Mouse (Mus musculus) bone marrow macrophage, adult 2 months (primary cell): ENCODE measurements at regions not wholly inside any gene's neighbourhood (a gene's known extent, or its start where the extent isn't known, plus 50 kb on each side); places are given as distances from the start of the nearest gene placed in this dataset.

ENCODE experiments used
- H3K27ac ChIP-seq: 2 replicates; pipeline ENCODE4 v1.5.1; 2012; ENCODE audit warnings: low read depth, low read length; ENCODE audit not compliant: insufficient read depth
- H3K4me1 ChIP-seq: 2 replicates; pipeline ENCODE4 v1.6.1; 2012; ENCODE audit warnings: low read length; ENCODE audit not compliant: control insufficient read depth, insufficient read depth
- H3K4me3 ChIP-seq: 2 replicates; pipeline ENCODE4 v1.5.1; 2012; ENCODE audit warnings: mild to moderate bottlenecking, low read length, moderate library complexity; ENCODE audit not compliant: insufficient read depth
- CTCF ChIP-seq: IDR thresholded peaks from 2 replicates; pipeline ENCODE4 v1.5.1; 2012; ENCODE audit warnings: low read depth, mild to moderate bottlenecking, low read length, moderate library complexity
- POLR2A ChIP-seq: IDR thresholded peaks from 2 replicates; pipeline ENCODE4 v1.6.1; 2012; ENCODE audit warnings: mild to moderate bottlenecking, low read depth, low read length, borderline replicate concordance

DNA sequence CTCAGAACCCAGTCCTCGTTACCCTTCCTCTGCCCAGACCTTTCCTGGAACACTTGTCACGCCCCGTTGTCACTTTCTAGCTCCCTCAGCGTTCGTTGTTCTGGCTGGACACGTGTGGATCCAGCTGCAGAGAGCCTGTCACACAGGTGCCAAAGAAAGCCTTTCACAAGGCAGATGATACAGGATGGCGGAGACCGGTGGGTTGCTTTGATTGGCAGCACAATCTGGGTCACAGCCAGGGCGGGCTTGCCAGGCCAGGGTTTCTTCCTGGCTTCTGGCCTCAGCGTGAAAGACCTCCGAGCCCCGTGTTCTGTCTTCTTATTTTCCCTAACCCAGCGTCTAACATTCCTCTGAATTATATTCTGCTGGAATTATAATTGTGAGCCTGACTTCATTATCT lies 94.7 kb upstream of the Tmem189 start:
- H3K27ac ChIP-seq: no peak overlapping the region
- TF ChIP-seq CTCF: no peak
- no peak for TF ChIP-seq POLR2A
- peaks cover 5% of the 10 kb centered on the region for H3K4me1 ChIP-seq
- no peak overlapping the region for H3K4me3 ChIP-seq

DNA sequence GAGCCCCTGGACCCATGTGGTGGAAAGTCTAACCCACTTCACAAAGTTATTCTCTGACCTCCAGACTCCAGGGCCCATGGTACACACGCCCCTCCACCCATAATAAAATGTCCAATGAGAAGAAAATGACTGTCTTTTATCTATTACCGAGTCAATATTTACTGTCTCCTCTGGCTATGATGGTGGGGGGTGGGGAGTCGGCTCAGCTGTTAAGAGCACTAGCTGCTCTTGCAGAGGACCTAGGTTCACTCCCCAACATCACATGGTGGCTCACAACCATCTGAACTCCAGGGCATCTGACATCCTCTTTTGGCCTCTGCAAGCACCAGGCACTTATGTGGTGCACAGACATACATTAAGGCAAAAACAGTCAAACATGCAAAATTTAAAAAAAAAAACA lies 93.8 kb upstream of the Tmem189 start:
- TF ChIP-seq CTCF: no peak
- no peak for TF ChIP-seq POLR2A
- H3K27ac ChIP-seq: no peak overlapping the region
- H3K4me3 ChIP-seq: no peak overlapping the region
- H3K4me1 ChIP-seq: peaks cover 13% of the 10 kb centered on the region

DNA sequence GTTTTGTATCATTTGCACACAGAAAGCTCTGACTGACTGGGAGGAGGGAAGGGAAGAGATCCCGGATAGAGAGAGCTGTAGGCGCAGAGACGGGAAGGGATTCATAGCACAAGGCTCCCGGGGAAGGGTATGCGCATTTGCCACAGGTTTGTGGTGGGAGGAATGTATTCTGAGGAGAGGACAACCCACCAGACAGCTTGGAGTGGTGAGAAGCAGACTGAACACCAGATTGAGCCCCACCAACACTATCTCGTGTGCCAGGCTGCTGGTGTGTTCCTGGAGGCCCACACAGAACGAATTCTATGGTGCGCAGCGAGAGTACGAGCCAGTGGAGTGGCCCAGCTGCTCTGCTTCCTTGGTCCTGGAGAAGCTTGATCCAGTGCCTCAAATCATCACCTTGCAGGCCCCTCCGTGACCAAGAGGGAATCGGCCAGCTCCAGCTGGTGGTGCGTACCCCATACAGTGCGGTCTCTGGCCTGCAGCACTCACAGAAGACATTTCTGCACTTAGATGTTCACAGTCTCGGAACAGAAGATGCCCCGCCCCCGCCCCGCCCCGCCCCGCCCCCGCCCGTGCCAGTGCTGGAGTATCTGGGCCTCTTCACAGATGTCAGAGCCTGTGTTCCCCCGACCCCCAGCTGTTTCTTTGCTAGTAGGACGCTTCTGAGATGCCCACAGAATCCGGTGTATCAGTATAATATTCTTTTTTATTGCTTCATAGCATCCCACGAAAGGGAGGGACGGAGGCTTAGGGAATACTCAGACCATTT lies 92.8 kb upstream of the Tmem189 start:
- H3K4me3 ChIP-seq: no peak overlapping the region
- peaks cover 14% of the 10 kb centered on the region for H3K4me1 ChIP-seq
- TF ChIP-seq CTCF (no peak), POLR2A (no peak)
- H3K27ac ChIP-seq: no peak overlapping the region

GRCm38 (mm10) chr2:167781496-167781895 lies 91.9 kb upstream of the Tmem189 start:
- TF ChIP-seq POLR2A (no peak), CTCF (no peak)
- Histone ChIP-seq H3K4me1 (peaks cover 21% of the 10 kb centered on the region), H3K27ac (no peak overlapping the region), H3K4me3 (no peak overlapping the region)

DNA sequence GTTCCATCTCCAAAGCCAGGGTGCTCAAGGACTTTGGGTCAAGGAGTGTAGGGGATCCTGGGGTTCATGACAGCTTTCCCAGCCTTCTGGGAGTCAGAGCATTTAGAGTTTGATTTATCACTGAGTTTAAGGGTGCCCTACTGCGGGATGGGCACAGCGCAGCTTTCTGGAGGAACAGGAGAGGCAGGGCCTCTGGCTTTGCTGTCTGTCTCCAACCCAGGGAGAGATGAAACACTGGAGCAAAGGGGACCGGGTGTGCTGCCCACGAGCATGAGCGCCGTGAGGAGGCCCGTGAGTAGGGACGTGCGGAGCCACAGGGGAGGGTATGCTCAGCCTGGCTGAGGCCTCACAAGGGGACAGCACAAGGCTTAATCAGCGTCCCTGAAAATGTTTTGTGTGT lies 89.1 kb upstream of the Tmem189 start:
- Histone ChIP-seq H3K4me1 (peaks cover 44% of the 10 kb centered on the region), H3K27ac (peak overlapping the region; percentile 94; the same call in 1 of the 2 replicates), H3K4me3 (peak overlapping the region; percentile 64; the same call in 1 of the 2 replicates)
- TF ChIP-seq CTCF: no peak
- no peak for TF ChIP-seq POLR2A

GRCm38 (mm10) chr2:167778271-167778670 lies 88.6 kb upstream of the Tmem189 start:
- Histone ChIP-seq H3K4me1 (peaks cover 46% of the 10 kb centered on the region), H3K4me3 (peak overlapping the region; percentile 64), H3K27ac (peak overlapping the region; percentile 94)
- TF ChIP-seq CTCF: peak; percentile 21; the same call in 1 of the 2 replicates
- no peak for TF ChIP-seq POLR2A

DNA sequence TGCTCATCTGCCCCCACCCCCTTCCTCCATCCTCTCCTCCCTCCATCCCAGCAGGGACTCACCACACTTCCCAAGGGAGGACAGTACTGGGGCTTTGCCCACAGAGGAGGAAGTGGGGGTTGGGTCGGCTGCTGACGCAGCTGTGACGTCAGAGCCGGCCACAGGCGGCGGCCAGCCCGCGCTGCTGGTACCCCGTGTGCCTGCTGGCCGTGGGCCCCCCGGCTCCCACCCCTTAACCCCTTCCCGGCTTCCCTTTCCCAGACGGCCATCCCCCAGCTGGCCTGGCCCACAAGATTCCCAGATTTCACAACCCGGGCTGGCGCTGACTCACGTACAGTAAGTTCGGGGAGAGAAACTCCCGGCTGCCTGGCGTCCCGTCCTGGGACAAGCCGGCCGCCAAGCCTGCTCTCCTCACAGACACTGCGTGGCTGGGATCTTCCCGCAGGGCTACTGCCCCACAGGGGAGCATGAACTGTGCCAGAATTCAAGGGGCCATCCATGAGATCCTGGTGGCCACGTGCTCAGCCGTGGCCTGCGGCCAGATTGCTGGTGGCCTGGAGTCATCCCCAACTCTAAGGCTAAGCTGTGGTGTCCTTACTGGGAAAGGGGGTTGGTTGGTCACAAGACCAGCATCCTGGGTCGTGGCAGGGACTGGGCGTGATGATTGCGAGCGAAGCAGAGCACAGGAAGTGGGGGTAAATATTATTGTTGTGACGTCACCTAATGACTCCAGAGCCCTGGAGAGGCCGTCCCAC lies 87.9 kb upstream of the Tmem189 start:
- TF ChIP-seq CTCF (no peak), POLR2A (no peak)
- Histone ChIP-seq H3K4me1 (peaks cover 51% of the 10 kb centered on the region), H3K27ac (peak overlapping the region; percentile 94), H3K4me3 (peak overlapping the region; percentile 64)

GRCm38 (mm10) chr2:167776251-167777168 lies 86.9 kb upstream of the Tmem189 start:
- Histone ChIP-seq H3K4me3 (no peak overlapping the region), H3K4me1 (peaks cover 61% of the 10 kb centered on the region), H3K27ac (peak overlapping the region; percentile 94)
- TF ChIP-seq CTCF (no peak; the same call in 1 of the 2 replicates), POLR2A (no peak)

- peak overlapping the region; percentile 43 for H3K4me3 ChIP-seq
- H3K27ac ChIP-seq: peak overlapping the region; percentile 81
- peaks cover 61% of the 10 kb centered on the region for H3K4me1 ChIP-seq
- TF ChIP-seq POLR2A: 0 out of 2 replicates have a peak, but pooled peaks have one; percentile 50
- TF ChIP-seq CTCF: no peak
These were observed 85.7 kb upstream of the Tmem189 start for GRCm38 (mm10) chr2:167775218-167775915.
